Comparison of ENCODE assay signal across 30 mouse cellular contexts in genomic region chr8:70460199-70460598, GRCm38 (mm10). TPM values are rescaled to one million over a fixed set of nuclear protein-coding genes. Genes with fewer than 3 reads are reported as not detected.
A peak's percentile ranks its signal among the peaks of the same experiment; 100 is the strongest.
DNase-seq lines count a peak whose midpoint lies in the region; ATAC-seq and TF ChIP-seq lines count a peak whose summit lies in the region.
"Had no signal": no experiment of that assay in that cellular context is flagged by ENCODE, and none has a peak within 500 bp of the region (broad histone marks: within the 10 kb centered on the region; RNA-seq: fewer than 3 reads in every experiment).

No protein-coding gene starts in this region.

- H3K9ac ChIP-seq in heart, embryonic 13.5 days = peak overlapping the region; percentile 14; the same call in 1 of the 2 replicates
- H3K9ac ChIP-seq: forebrain, embryonic 12.5 days; forebrain, postnatal 0 days; hindbrain, embryonic 15.5 days; kidney, embryonic 15.5 days; limb, embryonic 15.5 days; liver, embryonic 14.5 days; lung, embryonic 14.5 days; midbrain, embryonic 12.5 days; stomach, embryonic 15.5 days had no signal

- H3K27ac ChIP-seq in heart, embryonic 13.5 days (replicated peaks) = peak overlapping the region; percentile 36; the same call in 1 of the 2 replicates
- H3K27ac ChIP-seq: forebrain, embryonic 12.5 days; hindbrain, embryonic 10.5 days; hindbrain, embryonic 15.5 days; kidney, embryonic 15.5 days; limb, embryonic 10.5 days; limb, embryonic 15.5 days; liver, embryonic 14.5 days; midbrain, embryonic 12.5 days; stomach, embryonic 15.5 days had no signal

- intact Hi-C loops in heart, postnatal 36 days (cut with DNase I) = no loop called here

- H3K27me3 ChIP-seq in heart, embryonic 13.5 days (replicated peaks) = no peaks in the 10 kb centered on the region
- no peaks in the 10 kb centered on the region for H3K27me3 ChIP-seq in megakaryocyte, embryonic 14.5 days (replicated peaks)
- no peaks in the 10 kb centered on the region for H3K27me3 ChIP-seq in myocyte (ENCODE audit: control insufficient read depth, insufficient read depth, insufficient read length)
- H3K27me3 ChIP-seq: forebrain, embryonic 12.5 days; hindbrain, embryonic 15.5 days; kidney, embryonic 15.5 days; limb, embryonic 15.5 days; midbrain, embryonic 12.5 days; stomach, embryonic 15.5 days had no signal

- peaks cover 3% of the 10 kb centered on the region; the same call in 1 of the 2 replicates for H3K9me3 ChIP-seq in heart, embryonic 13.5 days
- peaks cover 8% of the 10 kb centered on the region for H3K9me3 ChIP-seq in megakaryocyte, embryonic 14.5 days
- H3K9me3 ChIP-seq: forebrain, embryonic 12.5 days; hindbrain, embryonic 10.5 days; hindbrain, embryonic 15.5 days; kidney, embryonic 15.5 days; limb, embryonic 10.5 days; limb, embryonic 15.5 days; stomach, embryonic 15.5 days had no signal

- WGBS in heart, embryonic 13.5 days = 86% methylated on average over 5 of the region's 5 CpGs

- peaks cover 9% of the 10 kb centered on the region; the same call in 1 of the 2 replicates for H3K36me3 ChIP-seq in heart, embryonic 13.5 days
- peaks cover 95% of the 10 kb centered on the region for H3K36me3 ChIP-seq in megakaryocyte, embryonic 14.5 days (replicated peaks; ENCODE audit: low read length)
- H3K36me3 ChIP-seq in myocyte (ENCODE audit: control insufficient read depth, insufficient read depth) = peaks cover 5% of the 10 kb centered on the region
- H3K36me3 ChIP-seq: forebrain, embryonic 12.5 days; hindbrain, embryonic 15.5 days; kidney, embryonic 15.5 days; midbrain, embryonic 12.5 days; stomach, embryonic 15.5 days had no signal

- H3K4me2 ChIP-seq in heart, embryonic 13.5 days = peak overlapping the region; percentile 13; the same call in 1 of the 2 replicates
- peak overlapping the region; percentile 85 for H3K4me2 ChIP-seq in myocyte (ENCODE audit: low read depth)
- H3K4me2 ChIP-seq: forebrain, embryonic 12.5 days; hindbrain, embryonic 15.5 days; kidney, embryonic 15.5 days; limb, embryonic 15.5 days; lung, embryonic 14.5 days; midbrain, embryonic 12.5 days; stomach, embryonic 15.5 days had no signal

- peaks cover 40% of the 10 kb centered on the region for H3K4me1 ChIP-seq in heart, embryonic 13.5 days
- H3K4me1 ChIP-seq in megakaryocyte, embryonic 14.5 days = peaks cover 86% of the 10 kb centered on the region
- H3K4me1 ChIP-seq: kidney, embryonic 15.5 days; midbrain, embryonic 12.5 days; stomach, embryonic 15.5 days had no signal

- no peak overlapping the region for H3ac ChIP-seq in myocyte (ENCODE audit: control insufficient read depth, insufficient read length)

- no peak for ATAC-seq in heart, embryonic 13.5 days (ENCODE audit: extremely low read depth, insufficient number of reproducible peaks, low FRiP score, low TSS enrichment)
- no peak for ATAC-seq in megakaryocyte, adult 5-6 weeks (ENCODE audit: poor library complexity, severe bottlenecking)
- ATAC-seq: CD4-positive, CD25-positive, alpha-beta regulatory T cell, adult 4 months; forebrain, postnatal 0 days; inflammation-experienced regulatory T-cells, adult 6 months had no signal

- no peak overlapping the region for H3K4me3 ChIP-seq in heart, embryonic 13.5 days
- peak overlapping the region; percentile 51 for H3K4me3 ChIP-seq in megakaryocyte, embryonic 14.5 days (replicated peaks)
- no peak overlapping the region for H3K4me3 ChIP-seq in myocyte
- H3K4me3 ChIP-seq: forebrain, embryonic 12.5 days; hindbrain, embryonic 10.5 days; hindbrain, embryonic 15.5 days; kidney, embryonic 15.5 days; limb, embryonic 10.5 days; limb, embryonic 15.5 days; midbrain, embryonic 12.5 days; stomach, embryonic 15.5 days had no signal

- DNase-seq in adrenal gland, postnatal 10 days = peak; percentile 50
- no peak for DNase-seq in adrenal gland, postnatal 25 days
- no peak for DNase-seq in heart, postnatal 36 days
- no peak for DNase-seq in thymus, postnatal 0 days (ENCODE audit: low spot score)
- DNase-seq: adrenal gland, adult 8-10 months; forebrain, postnatal 0 days; gastrocnemius, postnatal 10 days; kidney, adult 11 months; kidney, postnatal 25 days; lung, embryonic 14.5 days; lung, postnatal 14 days; right cerebral cortex, postnatal 14 days; thymus, postnatal 14 days had no signal

- TF ChIP-seq POLR2A in myocyte (IDR thresholded peaks at IDR 0.05; ENCODE audit: insufficient read length, low read depth) = no peak

- peaks cover 36% of the 10 kb centered on the region for H3K79me2 ChIP-seq in myocyte (ENCODE audit: control insufficient read depth, insufficient read depth)

TF ChIP-seq in myocyte, 11 proteins besides CTCF, POLR2A, EP300 and RAD21:
- TF ChIP-seq E2F4 (IDR thresholded peaks at IDR 0.05; ENCODE audit: insufficient read depth) = no peak
- no peak for TF ChIP-seq CEBPB (IDR thresholded peaks at IDR 0.05; ENCODE audit: insufficient read depth, poor library complexity, severe bottlenecking)
- TF ChIP-seq MYOD1 (IDR thresholded peaks at IDR 0.05; ENCODE audit: control insufficient read depth in 1 of 3, insufficient read length in 2 of 3, low read depth in 2 of 3) = no peak
- TF ChIP-seq TCF12 (IDR thresholded peaks at IDR 0.05; ENCODE audit: insufficient read depth, poor library complexity, severe bottlenecking) = no peak
- TF ChIP-seq TCF3 (IDR thresholded peaks at IDR 0.05; ENCODE audit: insufficient read length, low read depth) = no peak
- TF ChIP-seq POLR2AphosphoS2 (IDR thresholded peaks at IDR 0.05; ENCODE audit: insufficient read length, low read depth) = no peak
- no peak for TF ChIP-seq SRF (IDR thresholded peaks at IDR 0.05; ENCODE audit: control insufficient read depth, insufficient read length, low read depth)
- TF ChIP-seq USF1 (IDR thresholded peaks at IDR 0.05; ENCODE audit: low read depth) = no peak
- TF ChIP-seq MYOG (IDR thresholded peaks at IDR 0.05; ENCODE audit: control insufficient read depth in 1 of 3, insufficient read depth in 1 of 3, insufficient read length in 2 of 3, low read depth in 2 of 3) = no peak
- TF ChIP-seq REST (IDR thresholded peaks at IDR 0.05; ENCODE audit: insufficient read depth, insufficient read length) = no peak
- no peak for TF ChIP-seq MAX (IDR thresholded peaks at IDR 0.05; ENCODE audit: low read depth)
TF ChIP-seq in myocyte: peak in this region for 0.

RNA-seq across cellular contexts. Expression of gene Klhl26, which starts 16.6 kb away (rescaled TPM):
- total RNA-seq in adrenal gland, postnatal 10 days (2021) = 10 to 100 TPM; 14.0 to 15.1 TPM
- total RNA-seq in adrenal gland, postnatal 25 days (2021) = 22.3 and 24.9 TPM in 2 replicates
- polyA plus RNA-seq in heart, embryonic 13.5 days (2015; fragmentation: Nextera tagmentation; extraction: Ambion mirVana) = 11.2 and 12.4 TPM in 2 replicates
- 1 to 10 TPM; 8.1 to 9.4 TPM for total RNA-seq in heart, postnatal 36 days (2021)
- polyA plus RNA-seq in megakaryocyte, embryonic 14.5 days (2012; ENCODE audit: insufficient read depth, low replicate concordance) = 10.3 and 19.1 TPM in 2 replicates
- total RNA-seq in megakaryocyte, adult 5-6 weeks (2015) = 1.6 and 2.4 TPM in 2 replicates
- total RNA-seq in megakaryocyte, adult 5-6 weeks (2017) = 3.6 and 5.4 TPM in 2 replicates
- 32.5 TPM for polyA plus RNA-seq in myocyte (2012; fragmentation: generic; extraction: Trizol)
- 8.0 and 8.4 TPM in 2 replicates for polyA plus RNA-seq in thymus, postnatal 0 days (2015; fragmentation: Nextera tagmentation; extraction: Ambion mirVana)

RNA-seq across cellular contexts. Expression of gene Crtc1, which starts 20.8 kb away (rescaled TPM):
- 10 to 100 TPM; 14.1 to 19.4 TPM for total RNA-seq in adrenal gland, postnatal 10 days (2021)
- total RNA-seq in adrenal gland, postnatal 25 days (2021) = 23.9 and 28.8 TPM in 2 replicates
- 9.7 and 12.4 TPM in 2 replicates for polyA plus RNA-seq in heart, embryonic 13.5 days (2015; fragmentation: Nextera tagmentation; extraction: Ambion mirVana)
- total RNA-seq in heart, postnatal 36 days (2021) = 1 to 10 TPM; 8.2 to 9.8 TPM
- polyA plus RNA-seq in megakaryocyte, embryonic 14.5 days (2012; ENCODE audit: insufficient read depth, low replicate concordance) = 17.9 and 34.0 TPM in 2 replicates
- 2.7 and 3.9 TPM in 2 replicates for total RNA-seq in megakaryocyte, adult 5-6 weeks (2015)
- 2.2 TPM in 2 replicates for total RNA-seq in megakaryocyte, adult 5-6 weeks (2017)
- polyA plus RNA-seq in myocyte (2012; fragmentation: generic; extraction: Trizol) = 9.6 TPM
- polyA plus RNA-seq in thymus, postnatal 0 days (2015; fragmentation: Nextera tagmentation; extraction: Ambion mirVana) = 7.4 and 8.0 TPM in 2 replicates

RNA-seq across cellular contexts. Expression of gene Tmem59l, which starts 27.0 kb away (rescaled TPM):
- 1 to 10 TPM; 2.9 to 4.5 TPM for total RNA-seq in adrenal gland, postnatal 10 days (2021)
- 10.1 and 10.2 TPM in 2 replicates for total RNA-seq in adrenal gland, postnatal 25 days (2021)
- 0.45 and 0.76 TPM in 2 replicates for polyA plus RNA-seq in heart, embryonic 13.5 days (2015; fragmentation: Nextera tagmentation; extraction: Ambion mirVana)
- total RNA-seq in heart, postnatal 36 days (2021) = not detected
- not detected in 2 replicates for polyA plus RNA-seq in megakaryocyte, embryonic 14.5 days (2012; ENCODE audit: insufficient read depth, low replicate concordance)
- total RNA-seq in megakaryocyte, adult 5-6 weeks (2015) = not detected in 2 replicates
- total RNA-seq in megakaryocyte, adult 5-6 weeks (2017) = not detected in 2 replicates
- 0.04 TPM for polyA plus RNA-seq in myocyte (2012; fragmentation: generic; extraction: Trizol)
- polyA plus RNA-seq in thymus, postnatal 0 days (2015; fragmentation: Nextera tagmentation; extraction: Ambion mirVana) = 0.09 and 0.10 TPM in 2 replicates
- total RNA-seq: granulocyte monocyte progenitor cell, adult 5-6 weeks had no signal
- polyA plus RNA-seq: CD4-positive, CD25-positive, alpha-beta regulatory T cell, adult 4 months; heart, postnatal 0 days had no signal

RNA-seq across cellular contexts. Expression of gene Crlf1, which starts 32.8 kb away (rescaled TPM):
- under 1 TPM; 0.21 to 0.42 TPM for total RNA-seq in adrenal gland, postnatal 10 days (2021)
- total RNA-seq in adrenal gland, postnatal 25 days (2021) = 0.18 TPM in 1 of 2 replicates, not detected in the other
- polyA plus RNA-seq in heart, embryonic 13.5 days (2015; fragmentation: Nextera tagmentation; extraction: Ambion mirVana) = 3.7 and 5.5 TPM in 2 replicates
- under 1 TPM; 0.39 to 0.62 TPM for total RNA-seq in heart, postnatal 36 days (2021)
- not detected in 2 replicates for polyA plus RNA-seq in megakaryocyte, embryonic 14.5 days (2012; ENCODE audit: insufficient read depth, low replicate concordance)
- not detected in 2 replicates for total RNA-seq in megakaryocyte, adult 5-6 weeks (2015)
- not detected in 2 replicates for total RNA-seq in megakaryocyte, adult 5-6 weeks (2017)
- 99.1 TPM for polyA plus RNA-seq in myocyte (2012; fragmentation: generic; extraction: Trizol)
- 0.10 and 0.27 TPM in 2 replicates for polyA plus RNA-seq in thymus, postnatal 0 days (2015; fragmentation: Nextera tagmentation; extraction: Ambion mirVana)
- total RNA-seq: granulocyte monocyte progenitor cell, adult 5-6 weeks had no signal
- polyA plus RNA-seq: CD4-positive, CD25-positive, alpha-beta regulatory T cell, adult 4 months; inflammation-experienced regulatory T-cells, adult 6 months had no signal

RNA-seq across cellular contexts. Expression of gene Rex1bd, which starts 46.4 kb away (rescaled TPM):
- total RNA-seq in adrenal gland, postnatal 10 days (2021) = 100 to 1,000 TPM; 121 to 130 TPM
- 141 and 158 TPM in 2 replicates for total RNA-seq in adrenal gland, postnatal 25 days (2021)
- polyA plus RNA-seq in heart, embryonic 13.5 days (2015; fragmentation: Nextera tagmentation; extraction: Ambion mirVana) = 116 and 125 TPM in 2 replicates
- 100 to 1,000 TPM; 109 to 113 TPM for total RNA-seq in heart, postnatal 36 days (2021)
- 135 and 319 TPM in 2 replicates for polyA plus RNA-seq in megakaryocyte, embryonic 14.5 days (2012; ENCODE audit: insufficient read depth, low replicate concordance)
- total RNA-seq in megakaryocyte, adult 5-6 weeks (2015) = 40.4 and 47.5 TPM in 2 replicates
- total RNA-seq in megakaryocyte, adult 5-6 weeks (2017) = 37.3 and 43.7 TPM in 2 replicates
- 259 TPM for polyA plus RNA-seq in myocyte (2012; fragmentation: generic; extraction: Trizol)
- 170 and 181 TPM in 2 replicates for polyA plus RNA-seq in thymus, postnatal 0 days (2015; fragmentation: Nextera tagmentation; extraction: Ambion mirVana)
